Mouse (Mus musculus) G1E (cell line): ENCODE data around the gene Mmp15.

Experiments used
- CTCF ChIP-seq: IDR thresholded peaks from 2 replicates; pipeline ENCODE4 v1.5.1; 2012; ENCODE audit warnings: low read depth, low read length, inconsistent platforms, mixed read lengths
- GATA1 ChIP-seq: IDR thresholded peaks from 2 replicates; pipeline ENCODE4 v1.6.1; 2012; ENCODE audit warnings: borderline replicate concordance, low read length, inconsistent platforms, mixed read lengths
- POLR2AphosphoS5 ChIP-seq: IDR thresholded peaks from 2 replicates; pipeline ENCODE4 v1.6.1; 2012; ENCODE audit warnings: low read depth, low read length, inconsistent platforms; ENCODE audit not compliant: insufficient replicate concordance
- TAL1 ChIP-seq: conservative IDR thresholded peaks from 2 replicates; pipeline ENCODE4 v1.6.1; 2012; ENCODE audit warnings: low read depth, low read length, inconsistent platforms, mixed read lengths

GRCm38 (mm10) chr8:95377863-95378291, 25.8 kb downstream of the Mmp15 start:
- no peak for TF ChIP-seq CTCF
- TF ChIP-seq POLR2AphosphoS5 = no peak
- no peak for TF ChIP-seq GATA1
- no peak for TF ChIP-seq TAL1
